Mouse (Mus musculus): Measurements from ENCODE around the gene Areg.

GRCm38 (mm10) chr5:91123404-91123803 is 16.0 kb upstream of the Areg start:
- TF ChIP-seq POLR2A (IDR thresholded peaks at IDR 0.05; ENCODE audit: borderline replicate concordance, control insufficient read depth, low read depth, low read length): no peak
- no peak for TF ChIP-seq CTCF (IDR thresholded peaks at IDR 0.05; ENCODE audit: control insufficient read depth, insufficient read depth, low read length)
